Mouse (Mus musculus): ENCODE measurements around the gene Tmem88.

DNA sequence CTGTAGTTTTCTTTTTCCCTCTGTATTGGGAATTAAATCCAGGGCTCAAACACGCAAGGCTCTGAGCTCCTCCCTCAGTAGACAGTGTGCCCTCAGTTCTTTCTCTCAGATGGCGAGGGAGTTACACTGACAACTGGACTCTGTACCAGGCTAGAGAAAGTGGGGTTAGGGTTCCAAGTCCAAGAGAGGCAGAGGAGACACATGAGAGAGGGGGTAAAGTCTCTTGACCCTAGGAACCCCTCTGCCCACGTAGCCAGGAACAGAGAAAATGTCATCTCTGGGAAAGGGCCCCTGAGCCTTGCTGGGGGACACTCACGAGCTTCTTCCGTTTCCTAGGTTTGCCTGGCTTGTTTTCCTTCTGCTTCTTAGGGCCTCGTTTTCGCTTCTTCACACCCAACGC is 33.7 kb downstream of the Tmem88 start:
- TF ChIP-seq CTCF (IDR thresholded peaks at IDR 0.05; ENCODE audit: low read depth) (no peak), EP300 (IDR thresholded peaks at IDR 0.05; ENCODE audit: low read depth) (no peak)
